Mouse (Mus musculus): ENCODE data around the gene Fbxl8. TPM values are rescaled to one million over a fixed set of nuclear protein-coding genes. Genes with fewer than 3 reads are reported as not detected.
A peak's percentile ranks its signal among the peaks of the same experiment; 100 is the strongest.

Gene Fbxl8
- total RNA-seq, 2 experiments from 2014 or later = 0.86 to 1.4 TPM

GRCm38 (mm10) chr8:105295895-105296573, 31.6 kb downstream of the Fbxl8 start, which contains the start of gene Exoc3l:
Gene Exoc3l (minus strand): TSS chr8:105296101.
- intact Hi-C loops (cut with DNase I) = loop anchor here (5.0 kb wide), 1 partner anchor 654 kb away; the partner anchor contains the start of gene Ciao2b
- no peak for DNase-seq (ENCODE audit: low spot score in 2 of 2)

- peak; percentile 92 to 94 for DNase-seq (ENCODE audit: low spot score in 2 of 2)
- intact Hi-C loops (cut with DNase I) = loop anchor here (5.0 kb wide), 1 partner anchor 655 kb away; the partner anchor contains the start of gene Ciao2b
Measured at GRCm38 (mm10) chr8:105297511-105298192, 33.2 kb downstream of the Fbxl8 start, which contains the start of gene E2f4. Gene E2f4 (plus strand): TSS chr8:105297663.

- no peak for DNase-seq (ENCODE audit: low spot score in 2 of 2)
- intact Hi-C loops (cut with DNase I) = loop anchor here (5.0 kb wide), 1 partner anchor 656 kb away; the partner anchor contains the start of gene Ciao2b
Measured at GRCm38 (mm10) chr8:105298351-105299252, 34.2 kb downstream of the Fbxl8 start.

GRCm38 (mm10) chr8:105299962-105300361, 35.5 kb downstream of the Fbxl8 start:
- intact Hi-C loops (cut with DNase I) = loop anchor here (5.0 kb wide), 1 partner anchor 658 kb away; the partner anchor contains the start of gene Ciao2b

GRCm38 (mm10) chr8:105303396-105303795, 38.9 kb downstream of the Fbxl8 start:
- intact Hi-C loops (cut with DNase I) = no loop called here
- DNase-seq (ENCODE audit: low spot score in 2 of 2) = no peak

More at GRCm38 (mm10) chr8:105299962-105300361, 35.5 kb downstream of the Fbxl8 start:
- DNase-seq (ENCODE audit: low spot score in 2 of 2) = no peak

- intact Hi-C loops (cut with DNase I) = no loop called here
- DNase-seq (ENCODE audit: low spot score in 2 of 2) = no peak
Measured at GRCm38 (mm10) chr8:105303874-105304273, 39.4 kb downstream of the Fbxl8 start.

GRCm38 (mm10) chr8:105304325-105305210, 40.1 kb downstream of the Fbxl8 start:
- intact Hi-C loops (cut with DNase I) = no loop called here
- no peak for DNase-seq (ENCODE audit: low spot score in 2 of 2)

- peak; percentile 47 to 60 for DNase-seq (ENCODE audit: low spot score in 2 of 2)
- intact Hi-C loops (cut with DNase I) = no loop called here
Measured at GRCm38 (mm10) chr8:105305211-105306145, 41.0 kb downstream of the Fbxl8 start, which contains the start of gene Elmo3. Gene Elmo3 (plus strand): TSS chr8:105305601.

GRCm38 (mm10) chr8:105306146-105306691, 41.8 kb downstream of the Fbxl8 start:
- intact Hi-C loops (cut with DNase I) = no loop called here
- DNase-seq (ENCODE audit: low spot score in 2 of 2) = no peak

- DNase-seq (ENCODE audit: low spot score in 2 of 2) = no peak
- intact Hi-C loops (cut with DNase I) = no loop called here
Measured at GRCm38 (mm10) chr8:105307670-105308069, 43.2 kb downstream of the Fbxl8 start.

- DNase-seq (ENCODE audit: low spot score in 2 of 2) = no peak
- intact Hi-C loops (cut with DNase I) = no loop called here
Measured at GRCm38 (mm10) chr8:105308428-105308827, 44.0 kb downstream of the Fbxl8 start.

- intact Hi-C loops (cut with DNase I) = no loop called here
- DNase-seq (ENCODE audit: low spot score in 2 of 2) = no peak
Measured at GRCm38 (mm10) chr8:105309142-105309847, 44.8 kb downstream of the Fbxl8 start.

GRCm38 (mm10) chr8:105310118-105310517, 45.7 kb downstream of the Fbxl8 start:
- DNase-seq (ENCODE audit: low spot score in 2 of 2) = no peak
- intact Hi-C loops (cut with DNase I) = no loop called here

- intact Hi-C loops (cut with DNase I) = no loop called here
- DNase-seq (ENCODE audit: low spot score in 2 of 2) = no peak
Measured at GRCm38 (mm10) chr8:105311718-105312117, 47.3 kb downstream of the Fbxl8 start.

GRCm38 (mm10) chr8:105312891-105313481, 48.5 kb downstream of the Fbxl8 start:
- DNase-seq (ENCODE audit: low spot score in 2 of 2) = no peak
- intact Hi-C loops (cut with DNase I) = no loop called here

- no peak for DNase-seq (ENCODE audit: low spot score in 2 of 2)
- intact Hi-C loops (cut with DNase I) = no loop called here
Measured at GRCm38 (mm10) chr8:105313622-105314402, 49.4 kb downstream of the Fbxl8 start.

All from left cerebral cortex, postnatal 36 days (tissue).